Mouse (Mus musculus) lung, postnatal 25 days (tissue): ENCODE data around the gene Cep68.
A peak's percentile ranks its signal among the peaks of the same experiment; 100 is the strongest.
"Not testable (repeated sequence)": the region's sequence is repeated elsewhere in the genome, so short reads cannot be mapped to it uniquely, and the experiment has no call there.

Experiments used
- DNase-seq: peaks from one replicate; pipeline ENCODE4 v3.0.0; 2022; ENCODE audit warnings: low spot score

Gene Cep68

GRCm38 (mm10) chr11:20242366-20243056, 6.7 kb downstream of the Cep68 start:
- DNase-seq: no peak

GRCm38 (mm10) chr11:20241311-20241710, 7.9 kb downstream of the Cep68 start:
- DNase-seq: no peak

- no peak for DNase-seq
Measured at GRCm38 (mm10) chr11:20240331-20240730, 8.9 kb downstream of the Cep68 start.

- DNase-seq: no peak
Measured at GRCm38 (mm10) chr11:20239279-20239861, 9.9 kb downstream of the Cep68 start.

- DNase-seq: no peak
Measured at GRCm38 (mm10) chr11:20237976-20238375, 11.3 kb downstream of the Cep68 start.

GRCm38 (mm10) chr11:20237018-20237417, 12.2 kb downstream of the Cep68 start:
- no peak for DNase-seq

- no peak for DNase-seq
Measured at GRCm38 (mm10) chr11:20234233-20234632, 15.0 kb downstream of the Cep68 start.

GRCm38 (mm10) chr11:20232016-20232755, 17.0 kb downstream of the Cep68 start:
- no peak for DNase-seq

- DNase-seq: peak; percentile 88
Measured at GRCm38 (mm10) chr11:20231128-20231878, 17.9 kb downstream of the Cep68 start.

- DNase-seq: no peak
Measured at GRCm38 (mm10) chr11:20230286-20230685, 18.9 kb downstream of the Cep68 start.

GRCm38 (mm10) chr11:20229311-20229710, 19.9 kb downstream of the Cep68 start:
- no peak for DNase-seq

GRCm38 (mm10) chr11:20228666-20229065, 20.6 kb downstream of the Cep68 start:
- no peak for DNase-seq

- no peak for DNase-seq
Measured at GRCm38 (mm10) chr11:20225938-20226337, 23.3 kb downstream of the Cep68 start.

- no peak for DNase-seq
Measured at GRCm38 (mm10) chr11:20224196-20224595, 25.0 kb downstream of the Cep68 start.

- DNase-seq: not testable (repeated sequence)
Measured at GRCm38 (mm10) chr11:20221671-20222070, 27.6 kb downstream of the Cep68 start.

- no peak for DNase-seq
Measured at GRCm38 (mm10) chr11:20217227-20217626, 32.0 kb downstream of the Cep68 start.

GRCm38 (mm10) chr11:20216415-20216814, 32.8 kb downstream of the Cep68 start:
- DNase-seq: no peak

GRCm38 (mm10) chr11:20214779-20215178, 34.5 kb downstream of the Cep68 start:
- no peak for DNase-seq

GRCm38 (mm10) chr11:20211838-20212237, 37.4 kb downstream of the Cep68 start:
- no peak for DNase-seq

- no peak for DNase-seq
Measured at GRCm38 (mm10) chr11:20207589-20207988, 41.6 kb downstream of the Cep68 start.

- DNase-seq: no peak
Measured at GRCm38 (mm10) chr11:20206626-20207223, 42.5 kb downstream of the Cep68 start.

GRCm38 (mm10) chr11:20205538-20205937, 43.7 kb downstream of the Cep68 start:
- DNase-seq: no peak
